Mouse (Mus musculus) frontal cortex, postnatal 25 days (tissue): ENCODE data around the gene Dnase2b.

Source experiments
- DNase-seq, 2 experiments: peaks; one replicate each; pipeline ENCODE4 v3.0.0; 2022; ENCODE audit warnings: low spot score in 2 of 2

The Dnase2b gene

DNA sequence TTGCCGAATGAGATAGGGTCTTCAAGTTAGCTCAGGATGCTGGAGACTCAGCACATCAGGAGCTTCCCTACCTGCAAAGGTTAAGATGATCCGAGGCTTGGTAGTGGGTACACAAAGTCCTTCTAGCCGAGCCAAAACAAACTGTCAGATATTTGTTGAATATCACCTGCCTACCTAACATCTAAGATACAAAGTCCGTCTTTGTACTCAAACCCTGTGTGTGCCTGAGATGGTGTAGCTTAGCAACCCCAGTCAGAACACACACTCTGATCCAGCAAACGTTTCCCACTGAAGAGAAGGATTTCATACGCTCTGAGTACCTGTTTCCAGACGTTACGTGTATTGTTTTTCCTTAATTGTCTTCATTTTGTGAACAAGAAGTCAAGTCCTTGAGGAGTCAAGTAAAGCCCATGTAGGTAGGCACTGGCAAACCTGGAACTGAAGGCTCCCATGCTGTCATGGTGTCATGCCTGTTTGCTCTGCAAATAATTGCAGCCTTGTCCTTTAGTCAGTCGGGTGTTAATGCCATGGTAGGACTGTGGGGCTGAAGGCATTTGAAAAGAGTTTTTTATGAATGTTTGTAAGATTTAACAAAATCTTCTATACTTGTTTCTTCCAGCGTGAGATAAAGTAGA is 45.1 kb downstream of the Dnase2b start, which contains the start of gene Uox:
Gene Uox, plus strand, starts transcription at position 279 of the 635 bp plus-strand sequence.
- no peak for DNase-seq

- DNase-seq, result no peak
These were observed 45.8 kb downstream of the Dnase2b start for GRCm38 (mm10) chr3:146569594-146569993.

- DNase-seq, result peak in 1 of 2 experiments; percentile 8
These were observed 47.4 kb downstream of the Dnase2b start for GRCm38 (mm10) chr3:146567884-146568530.

GRCm38 (mm10) chr3:146567366-146567765 is 48.0 kb downstream of the Dnase2b start:
- no peak for DNase-seq

DNA sequence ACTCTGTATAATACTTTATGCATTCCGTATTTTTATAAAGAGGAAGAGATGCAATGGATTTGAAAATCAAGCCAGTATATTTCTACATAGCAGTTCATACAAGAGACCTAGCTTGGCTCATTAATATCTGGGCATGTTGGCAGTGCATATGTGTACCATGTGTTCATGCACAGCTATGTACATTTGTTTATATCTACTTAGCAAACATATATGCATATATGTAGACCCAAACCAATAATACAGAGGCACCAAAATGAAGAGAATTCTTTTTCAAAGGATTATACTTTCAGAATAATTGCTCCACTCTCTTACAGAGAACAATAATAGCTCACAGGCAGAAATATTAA is 50.4 kb downstream of the Dnase2b start:
- no peak for DNase-seq

DNA sequence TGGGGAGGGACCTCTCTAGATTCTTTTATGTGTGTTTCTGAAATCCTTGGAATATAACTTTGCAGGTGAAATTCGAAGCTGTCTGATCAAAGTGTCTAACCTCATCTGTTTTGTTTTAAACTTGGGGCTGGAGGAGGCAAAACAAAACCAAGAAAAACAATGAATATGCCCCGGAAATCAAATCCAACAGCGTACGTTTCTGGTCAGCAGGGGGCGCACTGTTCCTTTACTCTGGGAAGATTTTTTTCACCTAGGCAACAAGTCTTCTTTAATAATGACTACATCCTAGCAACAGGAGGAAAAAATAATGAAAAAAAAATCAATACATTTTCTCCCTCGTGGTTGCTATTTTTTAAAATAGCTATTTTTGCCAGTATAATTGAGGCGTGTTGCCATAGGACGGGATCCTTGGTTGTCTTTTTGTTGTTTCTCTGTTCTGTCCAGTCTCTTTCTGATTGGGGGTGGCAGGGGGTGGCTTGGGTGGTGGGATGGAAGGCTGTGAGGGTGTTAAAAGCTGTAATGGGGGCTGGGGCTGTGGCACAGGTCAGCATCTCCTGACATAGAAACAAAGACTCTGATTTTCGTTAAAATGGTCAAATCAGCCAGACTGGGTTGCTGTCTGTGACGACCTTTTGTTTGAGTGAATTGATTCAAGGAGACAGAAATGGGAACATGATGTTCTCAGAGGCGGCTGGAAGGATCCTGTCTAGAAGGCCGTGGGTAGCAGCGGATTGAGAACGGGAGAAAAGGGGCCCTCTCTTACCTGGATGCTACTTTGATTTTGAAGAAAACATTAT is 50.9 kb downstream of the Dnase2b start:
- DNase-seq, result peak; percentile 83 to 92

- DNase-seq, result no peak
These were observed 52.5 kb downstream of the Dnase2b start for GRCm38 (mm10) chr3:146562936-146563335.

- no peak for DNase-seq
These were observed 57.9 kb downstream of the Dnase2b start for GRCm38 (mm10) chr3:146557507-146557906.

- no peak for DNase-seq
These were observed 58.8 kb downstream of the Dnase2b start for GRCm38 (mm10) chr3:146556567-146556966.

GRCm38 (mm10) chr3:146554816-146555215 is 60.6 kb downstream of the Dnase2b start:
- DNase-seq, result no peak

- DNase-seq, result no peak
These were observed 71.8 kb downstream of the Dnase2b start for GRCm38 (mm10) chr3:146543632-146544031.

GRCm38 (mm10) chr3:146540521-146541273 is 74.7 kb downstream of the Dnase2b start:
- no peak for DNase-seq

GRCm38 (mm10) chr3:146534986-146535385 is 80.4 kb downstream of the Dnase2b start:
- no peak for DNase-seq
